Mouse (Mus musculus) MEL (cell line): Measurements from ENCODE around the gene Frs3. TPM values are rescaled to one million over a fixed set of nuclear protein-coding genes. Genes with fewer than 3 reads are reported as not detected.
A peak's percentile ranks its signal among the peaks of the same experiment; 100 is the strongest.

ENCODE experiments used
- DNase-seq: peaks from one replicate; pipeline ENCODE4 v3.0.0; 2011; ENCODE audit warnings: low read depth, low spot score
- H3K27ac ChIP-seq: 2 replicates; pipeline ENCODE4 v1.5.1; 2012; ENCODE audit warnings: low read depth, mild to moderate bottlenecking, control low read depth, low read length, moderate library complexity; ENCODE audit not compliant: control insufficient read depth
- H3K27me3 ChIP-seq, 2 experiments: fragments of 150-350 bp in 1 of 2; sonication (generic) in 1 of 2; 2 replicates each; pipeline ENCODE4 v1.6.1; 2012; ENCODE audit warnings: low read length in 2 of 2, mild to moderate bottlenecking in 2 of 2, improper control_type of control experiment in 1 of 2, moderate library complexity in 1 of 2; ENCODE audit not compliant: insufficient read depth in 2 of 2, control insufficient read depth in 1 of 2
- H3K36me3 ChIP-seq, 2 experiments: 2 replicates each; pipeline ENCODE4 v1.6.1; 2012 to 2014; ENCODE audit warnings: low read length in 2 of 2, improper control_type of control experiment in 1 of 2, inconsistent platforms in 1 of 2, mild to moderate bottlenecking in 1 of 2; ENCODE audit not compliant: insufficient read depth in 2 of 2, control insufficient read depth in 1 of 2
- H3K4me1 ChIP-seq, 2 experiments: fragments of 150-350 bp in 1 of 2; sonication (generic) in 1 of 2; 2 replicates each; pipeline ENCODE4 v1.6.1; 2012; ENCODE audit warnings: low read length in 2 of 2, improper control_type of control experiment in 1 of 2, mild to moderate bottlenecking in 1 of 2; ENCODE audit not compliant: insufficient read depth in 2 of 2, control insufficient read depth in 1 of 2
- H3K4me3 ChIP-seq, 2 experiments: fragments of 150-350 bp in 1 of 2; sonication (generic) in 1 of 2; 2 replicates each; pipeline ENCODE4 v1.5.1; 2012; ENCODE audit warnings: low read depth in 2 of 2, low read length in 2 of 2, mild to moderate bottlenecking in 2 of 2, moderate library complexity in 2 of 2, control low read depth in 1 of 2, improper control_type of control experiment in 1 of 2; ENCODE audit not compliant: control insufficient read depth in 1 of 2, insufficient read depth in 1 of 2
- H3K79me2 ChIP-seq: 2 replicates; pipeline ENCODE4 v1.6.1; 2012; ENCODE audit warnings: mild to moderate bottlenecking, low read length, moderate library complexity; ENCODE audit not compliant: control insufficient read depth, poor library complexity, insufficient read depth
- H3K9ac ChIP-seq: 2 replicates; pipeline ENCODE4 v1.6.1; 2012; ENCODE audit warnings: low read depth, mild to moderate bottlenecking, control low read depth, low read length, moderate library complexity; ENCODE audit not compliant: control insufficient read depth, poor library complexity, severe bottlenecking
- H3K9me3 ChIP-seq: fragments of 150-350 bp; sonication (generic); replicated peaks from 2 replicates; pipeline ENCODE4 v1.6.1; 2012; ENCODE audit warnings: mild to moderate bottlenecking, low read length, improper control_type of control experiment, moderate library complexity; ENCODE audit not compliant: insufficient read depth
- CHD2 ChIP-seq: IDR thresholded peaks from 2 replicates; pipeline ENCODE4 v1.6.1; 2011; ENCODE audit warnings: low read length, improper control_type of control experiment
- CTCF ChIP-seq, 3 experiments: IDR thresholded peaks in 2 of 3; conservative IDR thresholded peaks in 1 of 3; 2 replicates each; pipeline ENCODE4 v1.5.1; 2011 to 2012; ENCODE audit warnings: low read length in 3 of 3, low read depth in 2 of 3, mild to moderate bottlenecking in 2 of 3, improper control_type of control experiment in 1 of 3, inconsistent platforms in 1 of 3, mixed read lengths in 1 of 3, moderate library complexity in 1 of 3; ENCODE audit not compliant: control insufficient read depth in 1 of 3, insufficient read depth in 1 of 3, poor library complexity in 1 of 3, severe bottlenecking in 1 of 3
- E2F4 ChIP-seq: IDR thresholded peaks from 2 replicates; pipeline ENCODE4 v1.6.1; 2011; ENCODE audit warnings: low read depth, low read length, improper control_type of control experiment, borderline replicate concordance
- EP300 ChIP-seq, 2 experiments: IDR thresholded peaks; 2 replicates each; pipeline ENCODE4 v1.6.1; 2011; ENCODE audit warnings: improper control_type of control experiment in 2 of 2, low read length in 2 of 2, low read depth in 1 of 2, mild to moderate bottlenecking in 1 of 2
- MAX ChIP-seq: IDR thresholded peaks from 2 replicates; pipeline ENCODE4 v1.6.1; 2011; ENCODE audit warnings: low read length, improper control_type of control experiment
- MAZ ChIP-seq: IDR thresholded peaks from 2 replicates; pipeline ENCODE4 v1.6.1; 2012; ENCODE audit warnings: low read depth, mild to moderate bottlenecking, inconsistent platforms, low read length, improper control_type of control experiment
- NELFE ChIP-seq: IDR thresholded peaks from 2 replicates; pipeline ENCODE4 v1.6.1; 2011; ENCODE audit warnings: low read depth, low read length, improper control_type of control experiment
- NRF1 ChIP-seq: IDR thresholded peaks from 2 replicates; pipeline ENCODE4 v1.6.1; 2014; ENCODE audit warnings: low read depth, mild to moderate bottlenecking, inconsistent platforms, low read length, improper control_type of control experiment, moderate library complexity; ENCODE audit not compliant: poor library complexity, insufficient read depth, severe bottlenecking
- RCOR1 ChIP-seq: IDR thresholded peaks from 2 replicates; pipeline ENCODE4 v1.6.1; 2012; ENCODE audit warnings: low read depth, mild to moderate bottlenecking, inconsistent platforms, low read length, improper control_type of control experiment
- SIN3A ChIP-seq: IDR thresholded peaks from 2 replicates; pipeline ENCODE4 v1.6.1; 2012; ENCODE audit warnings: low read length, improper control_type of control experiment, inconsistent platforms
- TAL1 ChIP-seq: IDR thresholded peaks from 2 replicates; pipeline ENCODE4 v1.6.1; 2012; ENCODE audit warnings: mild to moderate bottlenecking, inconsistent platforms, low read length, moderate library complexity, mixed read lengths
- TCF12 ChIP-seq: IDR thresholded peaks from 2 replicates; pipeline ENCODE4 v1.6.1; 2014; ENCODE audit warnings: low read depth, mild to moderate bottlenecking, inconsistent platforms, low read length, improper control_type of control experiment, moderate library complexity
- UBTF ChIP-seq: IDR thresholded peaks from 2 replicates; pipeline ENCODE4 v1.6.1; 2012; ENCODE audit warnings: low read depth, mild to moderate bottlenecking, inconsistent platforms, low read length, improper control_type of control experiment, moderate library complexity, borderline replicate concordance; ENCODE audit not compliant: insufficient read depth
- ZC3H11A ChIP-seq: IDR thresholded peaks from 2 replicates; pipeline ENCODE4 v1.6.1; 2012; ENCODE audit warnings: low read depth, mild to moderate bottlenecking, inconsistent platforms, low read length, improper control_type of control experiment
- polyA plus RNA-seq, 2 experiments: library from polyadenylated mRNA; stranded (reverse) in 1 of 2; unstranded in 1 of 2; fragments of >175 nt in 1 of 2; fragments of >200 nt in 1 of 2; gene quantifications; 2 replicates each; pipeline versions ENCODE4 v1.2.1 to v1.2.4; 2012; ENCODE audit warnings: low replicate concordance in 2 of 2, low read depth in 1 of 2; ENCODE audit not compliant: insufficient read length in 2 of 2, insufficient read depth in 1 of 2, missing spikeins in 1 of 2
- total RNA-seq: library from RNA; depleted of rRNA; stranded (reverse); fragments of 300-350 nt; gene quantifications from 2 replicates; pipeline ENCODE4 v1.2.3, GENCODE M21; 2012

Gene Frs3
- total and polyA plus RNA-seq, 3 experiments = 2.7 to 4.4 TPM; not detected in 1

GRCm38 (mm10) chr17:47748791-47749553 is 60.1 kb downstream of the Frs3 start:
- Histone ChIP-seq H3K79me2 (no peaks in the 10 kb centered on the region), H3K4me3 (no peak overlapping the region), H3K9ac (no peak overlapping the region), H3K27me3 (no peaks in the 10 kb centered on the region), H3K27ac (no peak overlapping the region), H3K9me3 (no peaks in the 10 kb centered on the region)
- no peak for TF ChIP-seq NRF1
- no peak for TF ChIP-seq UBTF
- TF ChIP-seq MAZ = no peak
- TF ChIP-seq TCF12 = no peak
- TF ChIP-seq, all 39 proteins: peak for 0
- no peak for DNase-seq
- Histone ChIP-seq H3K36me3 (peaks cover 0 to 14% of the 10 kb centered on the region in 2 experiments; a peak in 2 of 4 replicates), H3K4me1 (peaks cover 6 to 25% of the 10 kb centered on the region in 2 experiments)

GRCm38 (mm10) chr17:47749626-47750025 is 60.8 kb downstream of the Frs3 start:
- Histone ChIP-seq H3K79me2 (no peaks in the 10 kb centered on the region), H3K4me1 (peaks cover 8 to 24% of the 10 kb centered on the region in 2 experiments), H3K27ac (no peak overlapping the region), H3K27me3 (no peaks in the 10 kb centered on the region), H3K9me3 (no peaks in the 10 kb centered on the region), H3K4me3 (no peak overlapping the region), H3K9ac (no peak overlapping the region), H3K36me3 (peaks cover 0 to 16% of the 10 kb centered on the region in 2 experiments; a peak in 2 of 4 replicates)
- no peak for TF ChIP-seq MAX
- TF ChIP-seq TCF12 = no peak
- no peak for TF ChIP-seq CTCF (IDR thresholded peaks at IDR 0.05 in 2 of 3, conservative IDR thresholded peaks at IDR 0.05 in 1 of 3; ENCODE audit: control insufficient read depth in 1 of 3, insufficient read depth in 1 of 3, low read depth in 2 of 3, low read length in 3 of 3, poor library complexity in 1 of 3, severe bottlenecking in 1 of 3)
- no peak for TF ChIP-seq NELFE
- TF ChIP-seq ZC3H11A = no peak
- TF ChIP-seq TAL1 = peak; percentile 7; the same call in 1 of the 2 replicates
- DNase-seq = no peak

- H3K9ac ChIP-seq = no peak overlapping the region
- H3K4me1 ChIP-seq = peaks cover 10 to 26% of the 10 kb centered on the region in 2 experiments
- no peaks in the 10 kb centered on the region for H3K79me2 ChIP-seq
- H3K9me3 ChIP-seq = no peaks in the 10 kb centered on the region
- no peak for DNase-seq
- no peaks in the 10 kb centered on the region for H3K27me3 ChIP-seq
- H3K27ac ChIP-seq = no peak overlapping the region
- peaks cover 0 to 16% of the 10 kb centered on the region in 2 experiments; a peak in 2 of 4 replicates for H3K36me3 ChIP-seq
- no peak overlapping the region for H3K4me3 ChIP-seq
- TF ChIP-seq ZC3H11A = no peak
- no peak for TF ChIP-seq RCOR1
- no peak for TF ChIP-seq E2F4
- TF ChIP-seq SIN3A = no peak
- TF ChIP-seq EP300 (IDR thresholded peaks at IDR 0.05; ENCODE audit: low read depth in 1 of 2, low read length in 2 of 2) = no peak
- no peak for TF ChIP-seq TAL1
- TF ChIP-seq TCF12 = no peak
- TF ChIP-seq CHD2 = no peak
Observed at GRCm38 (mm10) chr17:47750101-47750500, 61.3 kb downstream of the Frs3 start.
